Mouse (Mus musculus) frontal cortex, postnatal 14 days (tissue): ENCODE results near the gene Tfpi.
"Not testable (repeated sequence)": the region's sequence is repeated elsewhere in the genome, so short reads cannot be mapped to it uniquely, and the experiment has no call there.

Experiments used
- DNase-seq, 2 experiments: peaks; one replicate each; pipeline ENCODE4 v3.0.0; 2022; ENCODE audit warnings: low spot score in 2 of 2

Gene Tfpi

GRCm38 (mm10) chr2:84388537-84388936 lies 88.0 kb downstream of the Tfpi start:
- DNase-seq, result not testable (repeated sequence)

- DNase-seq, result no peak
These were observed 88.6 kb downstream of the Tfpi start for GRCm38 (mm10) chr2:84388023-84388416.

- no peak for DNase-seq
These were observed 89.1 kb downstream of the Tfpi start for GRCm38 (mm10) chr2:84387394-84388022.

GRCm38 (mm10) chr2:84386563-84387393 lies 89.8 kb downstream of the Tfpi start:
- DNase-seq, result no peak

- DNase-seq, result no peak
These were observed 91.5 kb downstream of the Tfpi start for GRCm38 (mm10) chr2:84384911-84385693.

- no peak for DNase-seq
These were observed 92.7 kb downstream of the Tfpi start for GRCm38 (mm10) chr2:84383828-84384227.
